Mouse (Mus musculus) G1E (cell line): ENCODE data around the gene Trp63.

Experiments
- CTCF ChIP-seq: IDR thresholded peaks from 2 replicates; pipeline ENCODE4 v1.5.1; 2012; ENCODE audit warnings: low read depth, low read length, inconsistent platforms, mixed read lengths
- GATA1 ChIP-seq: IDR thresholded peaks from 2 replicates; pipeline ENCODE4 v1.6.1; 2012; ENCODE audit warnings: borderline replicate concordance, low read length, inconsistent platforms, mixed read lengths
- POLR2AphosphoS5 ChIP-seq: IDR thresholded peaks from 2 replicates; pipeline ENCODE4 v1.6.1; 2012; ENCODE audit warnings: low read depth, low read length, inconsistent platforms; ENCODE audit not compliant: insufficient replicate concordance
- TAL1 ChIP-seq: conservative IDR thresholded peaks from 2 replicates; pipeline ENCODE4 v1.6.1; 2012; ENCODE audit warnings: low read depth, low read length, inconsistent platforms, mixed read lengths

DNA sequence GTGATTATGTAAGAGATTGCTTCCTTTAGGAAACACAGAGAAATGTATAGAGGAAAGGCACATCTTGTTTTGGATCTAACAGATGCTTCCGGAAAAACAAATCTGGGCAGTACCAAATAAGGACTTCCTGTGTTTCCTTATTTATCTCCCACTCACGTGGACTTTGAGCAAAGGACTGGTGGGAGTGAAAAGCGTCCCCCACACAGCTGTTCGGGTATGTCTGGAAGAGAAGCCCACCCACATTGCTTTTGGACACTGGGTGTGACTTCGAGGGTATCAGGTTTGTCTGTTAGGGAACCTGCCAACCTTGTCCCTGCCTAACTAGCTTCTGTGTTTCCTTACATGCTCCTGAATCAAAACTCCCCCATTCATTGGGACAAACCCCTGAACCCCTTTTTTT lies 3.2 kb upstream of the Trp63 start:
- TF ChIP-seq GATA1: no peak
- no peak for TF ChIP-seq CTCF
- TF ChIP-seq TAL1: no peak
- TF ChIP-seq POLR2AphosphoS5: no peak
